Mouse (Mus musculus) kidney, embryonic 14.5 days (tissue): Measurements from ENCODE around the gene Tmem132c. TPM values are rescaled to one million over a fixed set of nuclear protein-coding genes. Genes with fewer than 3 reads are reported as not detected.

ENCODE experiments used
- ATAC-seq: fragments of 200-750 bp; cut with Nextera tagmentation; 2 replicates; pipeline ENCODE4 v1.8.0; 2017; ENCODE audit warnings: moderate number of reproducible peaks, mild to moderate bottlenecking, moderate TSS enrichment, moderate library complexity; ENCODE audit not compliant: low FRiP score, low TSS enrichment
- H3K27ac ChIP-seq: fragments of 300-500 bp; sonication (generic); 2 replicates; pipeline ENCODE4 v1.5.1; 2014; ENCODE audit warnings: low read depth, mild to moderate bottlenecking, low read length, moderate library complexity, mixed read lengths
- H3K27me3 ChIP-seq: fragments of 300-500 bp; sonication (generic); 2 replicates; pipeline ENCODE4 v1.6.1; 2014; ENCODE audit warnings: mild to moderate bottlenecking, low read length; ENCODE audit not compliant: control insufficient read depth, insufficient read depth
- H3K36me3 ChIP-seq: fragments of 300-500 bp; sonication (generic); 2 replicates; pipeline ENCODE4 v1.6.1; 2014; ENCODE audit warnings: low read length, mixed read lengths; ENCODE audit not compliant: control insufficient read depth, insufficient read depth
- H3K4me1 ChIP-seq: fragments of 300-500 bp; sonication (generic); 2 replicates; pipeline ENCODE4 v1.6.1; 2014; ENCODE audit warnings: low read length, mixed read lengths; ENCODE audit not compliant: control insufficient read depth, insufficient read depth
- H3K4me2 ChIP-seq: fragments of 300-500 bp; sonication (generic); replicated peaks from 2 replicates; pipeline ENCODE4 v1.6.1; 2014; ENCODE audit warnings: low read depth, mild to moderate bottlenecking, low read length
- H3K4me3 ChIP-seq: fragments of 300-500 bp; sonication (generic); 2 replicates; pipeline ENCODE4 v1.5.1; 2014; ENCODE audit warnings: mild to moderate bottlenecking, low read length
- H3K9ac ChIP-seq: fragments of 300-500 bp; sonication (generic); 2 replicates; pipeline ENCODE4 v1.6.1; 2014; ENCODE audit warnings: low read depth, mild to moderate bottlenecking, low read length, moderate library complexity
- H3K9me3 ChIP-seq: fragments of 300-500 bp; sonication (generic); 2 replicates; pipeline ENCODE4 v1.6.1; 2016; ENCODE audit warnings: low read length; ENCODE audit not compliant: control insufficient read depth
- WGBS: fragments of 180-500 bp; shearing (Covaris S2); extraction: QIAGEN DNeasy Blood & Tissue Kit; methylation state at CpG from one replicate; pipeline ENCODE4 v1.1.7; 2014; 5-methylcytosine and 5-hydroxymethylcytosine counted together
- polyA plus RNA-seq: library from polyadenylated mRNA; unstranded; fragments of >200 nt; fragmentation: Nextera tagmentation; extraction: Ambion mirVana; gene quantifications from 2 replicates; pipeline ENCODE4 v1.2.1, GENCODE M21; 2014

Tmem132c gene
- polyA plus RNA-seq, 1 experiment from 2014 or later, result 0.77 TPM

DNA sequence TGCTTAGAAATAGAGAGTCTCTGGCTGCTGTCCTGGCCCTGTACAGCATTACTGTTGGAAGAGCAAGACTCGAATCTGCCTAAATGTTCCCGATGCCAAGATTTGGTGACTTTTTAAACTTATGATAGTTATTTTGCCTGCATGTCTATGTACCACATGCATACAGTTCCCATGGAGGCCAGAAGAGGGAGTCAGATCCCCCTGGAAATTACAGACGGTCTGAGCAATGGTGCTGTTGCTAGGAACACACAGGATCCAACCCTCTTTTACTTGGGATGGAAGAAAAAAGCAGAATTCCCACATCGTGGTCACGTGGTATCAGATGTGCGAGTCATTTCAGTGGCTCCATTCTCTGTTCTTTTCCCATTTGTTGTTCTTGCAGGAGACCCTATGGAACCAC, 351.2 kb downstream of the Tmem132c start:
- H3K27ac ChIP-seq, result no peak overlapping the region
- H3K4me2 ChIP-seq, result no peak overlapping the region
- 79% methylated on average over 6 of the region's 6 CpGs for WGBS
- H3K36me3 ChIP-seq, result peaks cover 59% of the 10 kb centered on the region
- no peak for ATAC-seq
- no peaks in the 10 kb centered on the region for H3K27me3 ChIP-seq
- H3K9ac ChIP-seq, result no peak overlapping the region
- no peak overlapping the region for H3K4me3 ChIP-seq
- H3K9me3 ChIP-seq, result no peaks in the 10 kb centered on the region
- no peaks in the 10 kb centered on the region for H3K4me1 ChIP-seq

DNA sequence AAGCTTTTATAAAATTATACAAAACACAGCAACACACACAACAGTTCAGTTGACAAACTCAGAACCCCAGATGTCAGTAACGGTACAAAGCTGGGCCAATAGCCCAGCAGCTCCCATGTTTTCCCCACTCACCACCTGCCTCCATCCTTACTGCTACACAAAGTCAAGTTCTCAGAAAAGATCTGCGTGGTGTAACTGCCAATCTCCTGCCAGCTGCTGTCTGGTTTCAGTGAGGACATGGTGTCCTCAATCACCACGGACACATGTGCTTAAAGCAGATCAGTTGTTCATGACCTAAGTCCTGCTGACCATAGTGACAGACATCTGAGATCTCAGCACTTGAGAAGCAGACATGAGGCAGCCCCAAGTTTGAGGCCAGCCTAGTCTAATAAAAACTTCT, 354.1 kb downstream of the Tmem132c start:
- ATAC-seq, result no peak
- H3K9me3 ChIP-seq, result no peaks in the 10 kb centered on the region
- no peak overlapping the region for H3K27ac ChIP-seq
- 92% methylated on average over 3 of the region's 3 CpGs for WGBS
- H3K36me3 ChIP-seq, result peaks cover 85% of the 10 kb centered on the region
- H3K9ac ChIP-seq, result no peak overlapping the region
- H3K4me2 ChIP-seq, result no peak overlapping the region
- no peaks in the 10 kb centered on the region for H3K27me3 ChIP-seq
- no peaks in the 10 kb centered on the region for H3K4me1 ChIP-seq
- no peak overlapping the region for H3K4me3 ChIP-seq

DNA sequence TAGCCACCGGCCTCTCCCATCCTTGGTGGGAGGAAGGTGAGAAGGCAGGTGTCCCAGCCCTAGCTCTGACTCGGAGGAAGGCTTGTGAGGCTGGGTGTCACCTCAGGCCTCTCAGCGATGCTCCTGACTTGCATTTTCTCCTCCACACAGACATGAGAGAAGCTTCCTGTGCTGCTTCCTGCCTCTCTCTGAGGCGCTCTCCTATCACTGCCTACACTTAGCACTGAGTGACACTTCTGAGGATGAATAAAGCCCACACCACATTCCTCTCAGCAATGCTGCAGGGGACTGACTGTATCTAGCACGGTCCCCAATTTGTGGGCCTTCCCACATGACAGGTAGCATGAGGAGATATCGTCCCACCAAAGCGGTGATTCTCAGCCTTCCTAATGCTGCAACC, 355.3 kb downstream of the Tmem132c start:
- WGBS, result 93% methylated on average over 7 of the region's 7 CpGs
- Histone ChIP-seq H3K36me3 (peaks cover 92% of the 10 kb centered on the region), H3K9ac (no peak overlapping the region)

DNA sequence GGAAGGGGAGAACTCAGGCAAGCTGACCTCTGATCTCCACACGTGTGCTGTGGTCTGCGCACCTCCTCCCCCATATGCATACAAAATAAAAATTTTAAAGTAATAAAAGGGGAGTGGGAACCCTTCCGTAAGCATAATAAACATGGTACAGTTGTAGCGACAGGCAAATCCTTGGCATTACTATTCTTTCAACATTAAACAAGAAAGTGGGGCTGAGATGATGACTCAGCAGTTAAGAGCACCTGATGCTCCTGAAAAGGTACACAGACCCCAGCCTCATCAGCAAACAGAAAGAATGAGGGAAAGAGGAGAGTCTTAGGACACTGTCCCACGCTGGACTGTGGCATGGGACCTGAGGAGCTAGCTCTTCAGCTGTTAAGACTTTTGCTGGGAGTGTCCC, 361.4 kb downstream of the Tmem132c start:
- peaks cover 85% of the 10 kb centered on the region for H3K36me3 ChIP-seq
- 91% methylated on average over 5 of the region's 5 CpGs for WGBS
- H3K27me3 ChIP-seq, result no peaks in the 10 kb centered on the region
- H3K9me3 ChIP-seq, result no peaks in the 10 kb centered on the region
- H3K4me2 ChIP-seq, result no peak overlapping the region
- H3K27ac ChIP-seq, result no peak overlapping the region
- no peaks in the 10 kb centered on the region for H3K4me1 ChIP-seq
- no peak overlapping the region for H3K4me3 ChIP-seq
- no peak for ATAC-seq
- H3K9ac ChIP-seq, result no peak overlapping the region

More for the DNA sequence above, 355.3 kb downstream of the Tmem132c start:
- H3K27ac ChIP-seq, result no peak overlapping the region
- no peak overlapping the region for H3K4me3 ChIP-seq
- no peak for ATAC-seq
- no peaks in the 10 kb centered on the region for H3K27me3 ChIP-seq
- no peak overlapping the region for H3K4me2 ChIP-seq
- H3K9me3 ChIP-seq, result no peaks in the 10 kb centered on the region
- H3K4me1 ChIP-seq, result no peaks in the 10 kb centered on the region

DNA sequence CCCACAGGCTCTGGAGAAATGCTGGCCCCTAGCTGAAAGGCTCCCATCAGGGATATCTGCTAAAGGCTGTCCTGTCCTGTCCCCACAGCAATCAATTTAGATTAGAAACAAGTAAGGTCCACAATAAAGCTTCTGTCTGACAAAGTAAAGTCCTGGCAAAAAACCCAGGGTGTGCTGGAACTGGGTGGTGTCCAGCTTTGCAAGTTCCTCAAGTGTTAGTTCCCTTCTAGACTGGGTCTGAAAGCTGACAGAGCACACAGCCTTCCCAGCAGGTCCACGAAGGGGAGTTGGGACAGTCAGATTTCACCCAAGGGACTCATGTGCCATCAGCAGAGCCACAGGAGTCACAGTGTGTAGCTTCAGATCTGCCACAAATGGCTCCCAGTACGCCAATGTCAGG, 365.9 kb downstream of the Tmem132c start:
- H3K27ac ChIP-seq, result no peak overlapping the region
- no peak overlapping the region for H3K4me2 ChIP-seq
- H3K9me3 ChIP-seq, result no peaks in the 10 kb centered on the region
- ATAC-seq, result no peak
- H3K9ac ChIP-seq, result no peak overlapping the region
- no peak overlapping the region for H3K4me3 ChIP-seq
- no peaks in the 10 kb centered on the region for H3K27me3 ChIP-seq
- WGBS, result 82% methylated on average over 2 of the region's 2 CpGs
- peaks cover 51% of the 10 kb centered on the region for H3K36me3 ChIP-seq
- no peaks in the 10 kb centered on the region for H3K4me1 ChIP-seq

DNA sequence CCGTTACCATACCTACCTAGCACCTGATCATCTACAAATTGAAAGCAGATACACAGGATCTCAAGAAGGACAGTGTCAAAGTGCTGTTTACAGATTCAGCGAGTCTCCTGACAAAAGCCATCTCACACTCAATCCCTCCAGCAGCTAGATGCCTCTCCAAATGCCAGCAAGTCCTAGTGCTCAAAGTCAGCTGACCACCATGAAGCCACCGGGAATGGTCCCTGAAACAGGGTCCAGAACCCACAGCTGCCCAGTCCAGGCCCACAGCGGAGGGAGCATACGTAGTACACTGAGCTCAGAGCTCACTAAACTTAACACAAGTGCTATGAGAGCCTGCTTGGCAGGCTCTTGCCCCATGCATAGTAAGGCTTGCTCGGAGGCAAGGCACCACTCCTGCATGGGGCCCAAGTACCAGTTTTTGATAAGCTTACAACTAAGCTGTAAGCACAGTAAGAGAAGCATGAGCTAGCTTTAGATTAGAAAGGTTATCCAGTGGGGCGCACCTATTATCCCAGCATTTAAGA, 367.6 kb downstream of the Tmem132c start:
- WGBS, result 88% methylated on average over 7 of the region's 7 CpGs
- H3K36me3 ChIP-seq, result peaks cover 33% of the 10 kb centered on the region

DNA sequence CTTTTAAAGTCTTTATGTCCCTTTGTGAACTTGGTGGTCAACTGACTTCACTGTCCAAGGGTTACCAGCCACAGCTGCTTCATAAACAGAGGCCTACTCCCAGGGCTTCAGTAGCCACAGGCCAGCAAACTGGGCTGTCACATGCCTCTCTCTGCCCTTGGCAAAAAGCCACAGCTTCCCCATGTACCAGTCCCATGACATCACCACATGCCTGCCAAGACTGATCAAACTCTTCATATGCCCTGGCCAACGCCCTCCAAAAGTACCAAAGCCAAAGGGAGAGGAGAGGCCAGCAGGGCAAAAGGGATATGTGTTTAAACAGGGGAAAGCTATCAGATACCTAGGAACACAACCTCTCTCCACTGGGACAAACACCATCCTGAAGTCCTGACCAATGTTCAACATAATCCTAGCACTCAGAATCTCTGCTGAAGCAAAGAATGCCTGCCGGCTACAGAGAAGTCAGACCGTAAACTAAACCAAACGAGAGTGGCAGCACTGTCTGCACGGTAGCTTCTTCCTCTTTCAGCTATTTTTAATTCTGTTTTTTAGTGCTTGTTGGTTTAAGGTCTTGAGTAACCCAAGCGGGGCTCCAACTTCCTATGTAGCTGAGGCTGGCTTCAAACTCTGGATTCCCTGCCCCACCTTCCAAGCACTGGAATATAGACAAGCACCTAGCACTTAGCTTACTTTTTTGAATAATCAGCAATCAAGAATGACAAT, 369.3 kb downstream of the Tmem132c start:
- no peaks in the 10 kb centered on the region for H3K9me3 ChIP-seq
- no peak for ATAC-seq
- no peak overlapping the region for H3K27ac ChIP-seq
- no peak overlapping the region for H3K4me3 ChIP-seq
- peaks cover 10% of the 10 kb centered on the region for H3K4me1 ChIP-seq
- no peaks in the 10 kb centered on the region for H3K27me3 ChIP-seq
- peaks cover 23% of the 10 kb centered on the region for H3K36me3 ChIP-seq
- H3K4me2 ChIP-seq, result no peak overlapping the region
- 78% methylated on average over 6 of the region's 6 CpGs for WGBS
- H3K9ac ChIP-seq, result no peak overlapping the region

More for the DNA sequence above, 367.6 kb downstream of the Tmem132c start:
- H3K4me1 ChIP-seq, result no peaks in the 10 kb centered on the region; the same call in 1 of the 2 replicates
- no peaks in the 10 kb centered on the region for H3K27me3 ChIP-seq
- no peak overlapping the region for H3K4me2 ChIP-seq
- H3K27ac ChIP-seq, result no peak overlapping the region
- ATAC-seq, result no peak
- H3K9me3 ChIP-seq, result no peaks in the 10 kb centered on the region
- H3K9ac ChIP-seq, result no peak overlapping the region
- H3K4me3 ChIP-seq, result no peak overlapping the region

DNA sequence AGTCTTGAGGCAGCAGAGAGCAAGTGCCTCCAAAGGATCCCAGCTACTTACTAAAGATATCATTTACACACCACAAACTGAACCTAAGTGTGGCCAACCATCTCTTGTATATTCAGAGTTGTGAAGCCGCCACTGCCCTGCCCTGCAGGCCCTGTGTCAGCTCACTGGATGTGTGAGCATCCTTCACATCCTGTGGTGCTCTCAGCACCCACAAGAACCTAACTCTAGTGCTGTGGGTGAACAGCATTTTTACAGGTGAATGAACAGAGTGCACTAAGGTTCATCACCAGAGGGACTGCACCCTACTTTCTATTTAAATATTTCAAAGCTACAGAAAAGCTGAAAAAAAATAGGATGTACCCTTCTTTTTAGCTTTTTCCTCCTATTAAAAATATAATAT, 370.3 kb downstream of the Tmem132c start:
- H3K4me1 ChIP-seq, result peaks cover 14% of the 10 kb centered on the region
- no peak overlapping the region for H3K4me3 ChIP-seq
- no peak overlapping the region for H3K27ac ChIP-seq
- H3K9ac ChIP-seq, result no peak overlapping the region
- no peaks in the 10 kb centered on the region for H3K27me3 ChIP-seq
- 96% methylated on average over 1 of the region's 1 CpGs for WGBS
- ATAC-seq, result no peak
- no peak overlapping the region for H3K4me2 ChIP-seq
- H3K36me3 ChIP-seq, result peaks cover 19% of the 10 kb centered on the region
- no peaks in the 10 kb centered on the region for H3K9me3 ChIP-seq

DNA sequence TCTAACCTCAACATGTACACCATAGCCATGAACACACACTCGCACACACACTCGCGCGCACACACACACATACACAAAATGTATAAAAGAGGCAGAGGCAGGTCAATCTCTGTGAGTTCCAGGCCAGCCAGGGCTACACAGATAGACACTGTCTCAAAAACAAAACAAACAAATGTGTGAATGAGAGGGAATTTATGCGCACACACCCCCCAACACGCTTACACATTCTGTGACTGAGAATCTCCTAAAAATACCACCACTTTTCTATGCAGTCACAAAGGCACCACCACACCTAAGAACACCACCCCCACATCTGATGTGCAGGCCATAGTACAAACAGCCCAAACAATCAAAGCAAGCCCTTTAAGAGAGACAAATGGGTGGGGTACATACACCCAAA, 370.8 kb downstream of the Tmem132c start:
- Histone ChIP-seq H3K9ac (no peak overlapping the region), H3K27ac (no peak overlapping the region), H3K9me3 (no peaks in the 10 kb centered on the region), H3K36me3 (peaks cover 13% of the 10 kb centered on the region), H3K4me3 (no peak overlapping the region), H3K27me3 (no peaks in the 10 kb centered on the region), H3K4me2 (no peak overlapping the region), H3K4me1 (peaks cover 14% of the 10 kb centered on the region)
- 96% methylated on average over 6 of the region's 6 CpGs for WGBS
- ATAC-seq, result no peak
